Mouse (Mus musculus): ENCODE results near the gene Hoxa3.

DNA sequence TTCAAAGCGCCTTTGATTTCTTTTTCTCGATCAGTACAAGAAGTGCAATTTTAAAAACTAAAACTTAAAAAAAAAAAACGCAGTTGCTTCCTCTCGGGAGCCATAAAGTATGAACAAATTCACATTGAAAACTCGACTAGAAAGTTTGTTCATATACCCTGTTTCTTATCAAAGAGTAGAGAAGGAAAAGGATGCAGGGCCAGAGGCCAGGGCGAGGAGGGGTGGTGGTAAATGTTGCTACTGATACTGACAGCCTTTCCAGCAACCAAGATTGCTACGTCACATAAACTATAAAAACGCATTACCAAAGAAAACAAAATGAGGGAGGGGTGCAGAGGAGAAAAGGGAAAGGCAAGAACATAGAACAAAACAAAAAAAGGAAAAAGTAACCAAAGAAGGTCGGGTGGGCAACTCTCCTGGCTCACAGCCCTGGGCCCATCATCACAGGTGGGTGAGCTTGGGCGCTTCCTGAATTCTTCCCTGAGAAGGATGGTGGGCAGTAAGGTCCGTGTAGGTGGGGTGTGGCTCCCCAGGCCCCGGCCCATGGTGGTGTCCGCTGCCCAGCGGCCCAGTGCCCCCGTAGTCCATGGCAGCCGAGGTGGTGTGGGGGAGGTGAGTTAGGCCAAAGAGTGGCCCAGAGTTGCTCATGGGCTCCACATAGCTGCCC lies 43.5 kb downstream of the Hoxa3 start:
- TF ChIP-seq CTCF (conservative IDR thresholded peaks at IDR 0.05; ENCODE audit: low read length): no peak
- no peak for TF ChIP-seq POU5F1 (IDR thresholded peaks at IDR 0.05; ENCODE audit: borderline replicate concordance, low read length)
- no peak for TF ChIP-seq NANOG (IDR thresholded peaks at IDR 0.05; ENCODE audit: borderline replicate concordance, low read length)
